Mouse (Mus musculus): ENCODE results near the gene Rhoh. TPM values are rescaled to one million over a fixed set of nuclear protein-coding genes. Genes with fewer than 3 reads are reported as not detected.

Gene Rhoh
- polyA plus RNA-seq, 1 experiment from 2014 or later: 16.8 TPM

DNA sequence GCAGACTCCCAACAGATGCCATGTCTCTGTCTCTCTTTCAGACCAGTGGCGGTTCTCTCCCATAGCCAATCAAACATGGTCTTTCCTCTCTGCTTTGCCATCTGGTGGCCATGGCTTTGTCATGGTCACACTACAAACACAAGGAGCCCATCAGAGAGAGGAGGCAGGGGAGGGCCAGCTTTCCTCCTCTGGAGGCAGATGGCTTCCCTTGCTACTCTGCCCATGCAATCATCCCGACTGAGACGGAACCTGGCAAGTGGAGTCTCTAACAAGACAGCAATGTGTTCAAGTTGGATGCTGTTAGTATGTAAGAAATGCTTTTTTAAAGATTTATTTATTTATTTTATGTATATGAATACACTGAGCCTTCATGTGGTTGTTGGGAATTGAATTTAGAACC is 58.9 kb downstream of the Rhoh start:
- Histone ChIP-seq H3K4me1 (ENCODE audit: control insufficient read depth, insufficient read depth, low read length) (no peaks in the 10 kb centered on the region), H3K9me3 (replicated peaks; ENCODE audit: control insufficient read depth, low read length) (no peaks in the 10 kb centered on the region), H3K4me2 (ENCODE audit: low read depth, low read length) (no peak overlapping the region), H3K9ac (ENCODE audit: low read length) (no peak overlapping the region), H3K4me3 (ENCODE audit: low read length) (no peak overlapping the region), H3K27ac (ENCODE audit: low read length) (no peak overlapping the region), H3K27me3 (ENCODE audit: control insufficient read depth, insufficient read depth, low read length) (no peaks in the 10 kb centered on the region), H3K36me3 (ENCODE audit: control insufficient read depth, insufficient read depth) (no peaks in the 10 kb centered on the region)
- no peak for ATAC-seq (replicated peaks; ENCODE audit: extremely low read depth, insufficient read depth, low FRiP score)
- WGBS: 96% methylated on average over 3 of the region's 3 CpGs

DNA sequence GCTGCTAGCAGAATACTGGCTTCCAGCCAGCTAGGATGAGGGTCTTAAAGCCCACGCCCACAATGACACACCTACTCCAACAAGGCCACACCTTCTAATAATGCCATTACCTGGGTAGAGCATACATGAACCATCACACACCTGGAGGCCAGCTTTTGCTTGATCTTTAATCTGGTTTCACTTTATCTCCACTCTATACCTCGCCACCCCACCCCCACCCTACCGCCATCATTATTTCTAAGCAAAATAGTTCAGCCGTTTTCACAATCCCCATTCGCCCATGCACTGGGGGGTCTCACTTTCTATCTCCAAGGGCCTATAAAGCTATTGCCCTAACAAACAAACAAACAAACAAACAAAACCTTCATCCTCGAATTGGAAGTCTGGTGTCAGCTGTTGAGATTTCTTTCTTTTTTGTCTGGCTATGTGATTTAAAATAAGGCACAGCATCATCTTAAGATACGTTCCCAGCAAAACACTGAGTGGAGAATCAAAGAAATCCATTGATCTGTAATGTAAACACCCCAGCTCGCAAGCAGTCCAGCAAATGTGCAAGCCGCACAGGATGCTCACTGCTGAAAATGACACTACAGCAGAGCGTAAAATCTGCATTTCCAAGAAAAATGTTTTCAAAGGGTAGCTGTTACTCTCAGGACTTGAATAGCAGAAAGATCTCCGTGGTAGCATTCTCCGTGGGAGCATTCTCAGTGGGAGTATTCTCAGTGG is 59.9 kb downstream of the Rhoh start:
- WGBS: 81% methylated on average over 12 of the region's 12 CpGs
- Histone ChIP-seq H3K36me3 (ENCODE audit: control insufficient read depth, insufficient read depth) (no peaks in the 10 kb centered on the region), H3K9ac (ENCODE audit: low read length) (no peak overlapping the region), H3K4me2 (ENCODE audit: low read depth, low read length) (no peak overlapping the region), H3K9me3 (replicated peaks; ENCODE audit: control insufficient read depth, low read length) (no peaks in the 10 kb centered on the region), H3K4me3 (ENCODE audit: low read length) (no peak overlapping the region), H3K27ac (ENCODE audit: low read length) (no peak overlapping the region), H3K27me3 (ENCODE audit: control insufficient read depth, insufficient read depth, low read length) (no peaks in the 10 kb centered on the region), H3K4me1 (ENCODE audit: control insufficient read depth, insufficient read depth, low read length) (no peaks in the 10 kb centered on the region)
- no peak for ATAC-seq (replicated peaks; ENCODE audit: extremely low read depth, insufficient read depth, low FRiP score)

DNA sequence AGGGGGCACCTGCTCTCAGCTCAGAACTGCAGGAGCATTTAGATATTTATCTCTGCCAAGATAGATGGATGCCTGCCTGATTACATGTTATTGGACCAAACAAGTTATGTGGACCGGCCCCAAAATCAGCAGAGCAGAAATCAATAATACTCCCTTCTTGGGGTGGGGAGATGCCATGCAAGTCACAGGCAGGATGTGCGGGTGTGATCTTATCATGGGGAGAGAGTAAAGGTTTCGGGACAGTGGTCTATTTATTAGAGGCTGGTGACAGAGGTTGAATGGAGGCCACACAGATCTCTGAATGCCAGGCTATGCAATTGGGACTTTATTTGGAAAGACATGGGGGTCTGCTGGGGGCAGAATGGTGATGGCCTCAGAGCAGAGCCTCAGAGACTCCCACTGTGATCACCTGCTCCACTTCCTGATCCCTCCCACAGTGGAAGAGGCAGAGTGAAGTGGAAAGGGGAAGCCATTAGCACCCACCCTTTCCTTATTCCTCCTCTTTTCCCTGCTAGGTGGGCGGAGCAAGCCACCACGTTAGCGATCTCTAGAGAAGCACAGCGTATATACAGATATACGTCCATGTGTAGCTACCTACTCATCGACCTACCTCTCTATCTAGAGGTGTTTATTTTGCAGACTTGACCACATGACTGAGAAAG is 60.6 kb downstream of the Rhoh start:
- H3K36me3 ChIP-seq (ENCODE audit: control insufficient read depth, insufficient read depth): no peaks in the 10 kb centered on the region
- no peaks in the 10 kb centered on the region for H3K4me1 ChIP-seq (ENCODE audit: control insufficient read depth, insufficient read depth, low read length)
- H3K9me3 ChIP-seq (replicated peaks; ENCODE audit: control insufficient read depth, low read length): no peaks in the 10 kb centered on the region
- no peak overlapping the region for H3K4me2 ChIP-seq (ENCODE audit: low read depth, low read length)
- H3K27ac ChIP-seq (ENCODE audit: low read length): no peak overlapping the region
- no peaks in the 10 kb centered on the region for H3K27me3 ChIP-seq (ENCODE audit: control insufficient read depth, insufficient read depth, low read length)
- ATAC-seq (replicated peaks; ENCODE audit: extremely low read depth, insufficient read depth, low FRiP score): no peak
- no peak overlapping the region for H3K9ac ChIP-seq (ENCODE audit: low read length)
- no peak overlapping the region for H3K4me3 ChIP-seq (ENCODE audit: low read length)
- 70% methylated on average over 9 of the region's 9 CpGs for WGBS

DNA sequence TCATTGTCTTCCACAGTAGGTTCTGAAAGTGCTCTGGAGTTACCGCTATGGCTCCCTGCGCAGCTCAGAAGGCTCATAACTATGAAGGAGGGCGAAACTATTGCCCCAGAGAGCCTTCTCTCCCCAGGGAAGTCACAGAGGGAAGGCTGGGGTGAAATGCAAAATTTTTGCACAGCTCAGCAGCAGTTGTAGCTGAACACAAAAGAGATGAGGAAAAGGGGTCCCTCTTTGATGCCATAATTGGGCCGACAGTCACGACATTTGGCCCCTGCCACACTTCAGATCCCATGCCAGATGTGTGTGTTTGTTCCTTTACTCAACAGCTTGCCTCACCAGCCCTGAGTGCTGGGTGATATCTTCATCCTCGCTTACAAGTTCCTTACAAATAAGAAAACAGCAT is 65.7 kb downstream of the Rhoh start:
- no peaks in the 10 kb centered on the region for H3K4me1 ChIP-seq (ENCODE audit: control insufficient read depth, insufficient read depth, low read length)
- WGBS: 85% methylated on average over 6 of the region's 6 CpGs
- no peak for ATAC-seq (replicated peaks; ENCODE audit: extremely low read depth, insufficient read depth, low FRiP score)
- no peak overlapping the region for H3K9ac ChIP-seq (ENCODE audit: low read length)
- no peak overlapping the region for H3K4me3 ChIP-seq (ENCODE audit: low read length)
- 0 out of 2 replicates have a peak overlapping the region, but pooled peaks have one; percentile 16 for H3K27ac ChIP-seq (ENCODE audit: low read length)
- H3K27me3 ChIP-seq (ENCODE audit: control insufficient read depth, insufficient read depth, low read length): no peaks in the 10 kb centered on the region
- H3K36me3 ChIP-seq (ENCODE audit: control insufficient read depth, insufficient read depth): no peaks in the 10 kb centered on the region
- H3K4me2 ChIP-seq (ENCODE audit: low read depth, low read length): no peak overlapping the region
- H3K9me3 ChIP-seq (replicated peaks; ENCODE audit: control insufficient read depth, low read length): no peaks in the 10 kb centered on the region

DNA sequence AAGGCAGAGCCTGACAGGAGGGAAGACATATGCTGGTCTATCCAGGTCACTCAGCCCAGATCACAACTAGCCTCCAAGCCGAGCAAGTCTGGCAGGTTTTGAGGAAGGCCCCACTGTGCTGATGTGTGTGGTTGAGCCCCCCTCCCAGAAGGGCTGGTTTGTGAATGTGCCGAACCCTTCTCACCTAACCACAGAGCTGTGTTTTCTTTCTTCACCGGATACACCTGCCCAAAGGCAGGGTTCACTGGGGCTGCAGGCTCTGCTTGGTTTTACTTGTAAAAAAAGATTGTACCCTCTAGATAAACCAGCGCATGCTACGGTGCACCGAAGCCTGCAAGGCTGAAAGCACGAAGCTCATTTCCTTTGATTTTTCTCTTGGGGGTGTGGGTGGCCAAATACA is 68.1 kb downstream of the Rhoh start:
- peak; percentile 71 for ATAC-seq (replicated peaks; ENCODE audit: extremely low read depth, insufficient read depth, low FRiP score)
- H3K4me2 ChIP-seq (ENCODE audit: low read depth, low read length): no peak overlapping the region
- H3K36me3 ChIP-seq (ENCODE audit: control insufficient read depth, insufficient read depth): no peaks in the 10 kb centered on the region
- no peak overlapping the region for H3K4me3 ChIP-seq (ENCODE audit: low read length)
- no peaks in the 10 kb centered on the region for H3K27me3 ChIP-seq (ENCODE audit: control insufficient read depth, insufficient read depth, low read length)
- H3K9ac ChIP-seq (ENCODE audit: low read length): no peak overlapping the region
- 68% methylated on average over 7 of the region's 7 CpGs for WGBS
- H3K9me3 ChIP-seq (replicated peaks; ENCODE audit: control insufficient read depth, low read length): no peaks in the 10 kb centered on the region
- H3K4me1 ChIP-seq (ENCODE audit: control insufficient read depth, insufficient read depth, low read length): no peaks in the 10 kb centered on the region
- H3K27ac ChIP-seq (ENCODE audit: low read length): no peak overlapping the region

DNA sequence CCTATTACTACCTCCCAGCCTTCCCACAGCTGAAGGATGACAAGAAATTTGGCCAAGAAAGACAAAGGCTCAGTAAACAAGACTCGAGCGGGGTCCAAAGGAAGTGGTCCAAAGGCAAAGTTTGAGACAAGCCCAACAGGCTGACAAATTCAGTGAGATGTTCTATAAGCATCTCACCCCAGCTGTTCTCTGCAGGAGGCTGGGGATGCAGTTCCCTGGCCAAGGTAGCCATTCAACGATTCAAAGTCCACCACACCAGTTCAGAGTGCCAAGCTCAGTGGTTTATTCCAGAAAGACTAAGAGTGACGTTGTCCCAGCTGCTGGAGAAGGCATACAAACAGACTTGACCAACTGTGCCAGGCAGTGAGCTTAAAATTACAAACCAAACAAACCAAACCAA is 69.2 kb downstream of the Rhoh start:
- WGBS: 70% methylated on average over 4 of the region's 4 CpGs
- Histone ChIP-seq H3K27ac (ENCODE audit: low read length) (0 out of 2 replicates have a peak overlapping the region, but pooled peaks have one; percentile 11), H3K4me3 (ENCODE audit: low read length) (no peak overlapping the region), H3K4me2 (ENCODE audit: low read depth, low read length) (no peak overlapping the region), H3K4me1 (ENCODE audit: control insufficient read depth, insufficient read depth, low read length) (no peaks in the 10 kb centered on the region), H3K36me3 (ENCODE audit: control insufficient read depth, insufficient read depth) (no peaks in the 10 kb centered on the region), H3K9me3 (replicated peaks; ENCODE audit: control insufficient read depth, low read length) (no peaks in the 10 kb centered on the region), H3K27me3 (ENCODE audit: control insufficient read depth, insufficient read depth, low read length) (no peaks in the 10 kb centered on the region), H3K9ac (ENCODE audit: low read length) (no peak overlapping the region)
- no peak for ATAC-seq (replicated peaks; ENCODE audit: extremely low read depth, insufficient read depth, low FRiP score)

DNA sequence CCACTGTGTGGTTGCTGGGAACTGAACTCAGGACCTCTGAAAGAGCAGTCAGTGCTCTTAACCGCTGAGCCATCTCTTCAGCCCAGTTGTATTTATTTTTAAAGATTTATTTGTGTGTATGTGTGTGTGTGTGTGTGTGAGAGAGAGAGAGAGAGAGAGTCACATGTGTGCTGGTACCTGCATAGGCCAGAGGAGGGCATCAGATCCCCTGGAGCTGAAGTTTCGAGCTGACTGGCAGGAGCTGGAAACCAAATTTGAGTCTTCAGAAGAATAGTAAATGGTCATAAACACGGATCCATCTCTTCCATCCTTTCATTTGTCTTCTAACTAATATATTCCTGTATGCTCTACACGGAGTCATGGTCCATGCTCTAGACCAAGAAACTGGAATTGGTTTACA is 72.2 kb downstream of the Rhoh start:
- no peak overlapping the region for H3K4me3 ChIP-seq (ENCODE audit: low read length)

DNA sequence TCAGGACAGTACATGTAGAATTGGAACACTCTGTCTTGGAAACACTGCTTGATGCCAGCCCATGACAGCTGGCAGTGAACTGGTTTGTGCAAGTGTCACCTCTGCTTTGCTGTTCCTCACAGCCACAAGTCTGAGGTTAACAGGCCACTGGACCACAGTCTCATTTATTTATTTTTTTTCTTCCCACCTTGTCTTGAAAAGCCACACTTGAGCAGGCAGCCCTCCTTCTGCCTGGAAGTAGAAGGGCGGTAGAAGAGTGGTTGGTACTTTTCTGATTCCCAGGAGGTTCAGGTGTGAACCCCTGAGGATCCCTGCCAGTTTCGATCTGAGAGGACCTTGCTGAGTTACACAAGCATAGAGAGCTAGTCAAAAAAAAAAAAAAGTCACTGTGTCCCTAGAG is 72.8 kb downstream of the Rhoh start:
- H3K4me2 ChIP-seq (ENCODE audit: low read depth, low read length): no peak overlapping the region
- H3K4me3 ChIP-seq (ENCODE audit: low read length): no peak overlapping the region
- no peak for ATAC-seq (replicated peaks; ENCODE audit: extremely low read depth, insufficient read depth, low FRiP score)
- no peaks in the 10 kb centered on the region for H3K36me3 ChIP-seq (ENCODE audit: control insufficient read depth, insufficient read depth)
- 79% methylated on average over 2 of the region's 2 CpGs for WGBS
- no peak overlapping the region for H3K9ac ChIP-seq (ENCODE audit: low read length)
- no peaks in the 10 kb centered on the region for H3K27me3 ChIP-seq (ENCODE audit: control insufficient read depth, insufficient read depth, low read length)
- H3K9me3 ChIP-seq (replicated peaks; ENCODE audit: control insufficient read depth, low read length): no peaks in the 10 kb centered on the region
- H3K4me1 ChIP-seq (ENCODE audit: control insufficient read depth, insufficient read depth, low read length): peaks cover 8% of the 10 kb centered on the region; the same call in 1 of the 2 replicates
- H3K27ac ChIP-seq (ENCODE audit: low read length): no peak overlapping the region

More for the DNA sequence above, 72.2 kb downstream of the Rhoh start:
- ATAC-seq (replicated peaks; ENCODE audit: extremely low read depth, insufficient read depth, low FRiP score): no peak
- WGBS: 83% methylated on average over 4 of the region's 4 CpGs
- Histone ChIP-seq H3K27ac (ENCODE audit: low read length) (no peak overlapping the region), H3K9me3 (replicated peaks; ENCODE audit: control insufficient read depth, low read length) (no peaks in the 10 kb centered on the region), H3K36me3 (ENCODE audit: control insufficient read depth, insufficient read depth) (no peaks in the 10 kb centered on the region), H3K9ac (ENCODE audit: low read length) (no peak overlapping the region), H3K4me2 (ENCODE audit: low read depth, low read length) (no peak overlapping the region), H3K4me1 (ENCODE audit: control insufficient read depth, insufficient read depth, low read length) (peaks cover 8% of the 10 kb centered on the region; the same call in 1 of the 2 replicates), H3K27me3 (ENCODE audit: control insufficient read depth, insufficient read depth, low read length) (no peaks in the 10 kb centered on the region)

DNA sequence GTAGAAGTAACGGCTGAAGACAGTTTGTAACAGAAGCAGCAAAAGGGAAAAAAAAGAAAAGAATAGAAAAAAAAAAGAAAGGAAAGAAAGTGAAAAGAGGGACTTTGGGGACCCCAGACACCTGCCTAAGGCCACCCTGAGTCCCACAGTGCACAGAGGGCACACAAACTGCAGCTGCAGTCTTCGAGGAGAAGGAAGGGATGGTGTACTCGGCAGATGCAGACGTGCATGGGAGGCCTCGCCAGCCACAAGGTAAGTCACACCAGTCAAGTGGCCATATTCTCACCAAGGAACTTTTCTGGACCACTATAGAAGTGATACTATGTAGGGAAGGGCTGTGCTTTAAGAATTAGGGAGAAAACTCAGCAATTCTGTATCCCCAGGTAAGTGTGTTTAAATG is 73.8 kb downstream of the Rhoh start, which contains the start of gene Chrna9:
TSS of gene Chrna9 (plus strand) at position 139 of the 400 bp plus-strand sequence.
- Histone ChIP-seq H3K4me1 (ENCODE audit: control insufficient read depth, insufficient read depth, low read length) (peaks cover 8% of the 10 kb centered on the region; the same call in 1 of the 2 replicates), H3K9me3 (replicated peaks; ENCODE audit: control insufficient read depth, low read length) (no peaks in the 10 kb centered on the region), H3K27me3 (ENCODE audit: control insufficient read depth, insufficient read depth, low read length) (no peaks in the 10 kb centered on the region), H3K27ac (ENCODE audit: low read length) (no peak within 1 kb of the TSS), H3K36me3 (ENCODE audit: control insufficient read depth, insufficient read depth) (no peaks in the 10 kb centered on the region), H3K4me2 (ENCODE audit: low read depth, low read length) (0 out of 2 replicates have a peak within 1 kb of the TSS, but pooled peaks have one; percentile 9), H3K9ac (ENCODE audit: low read length) (peak within 1 kb of the TSS; percentile 35; the same call in 1 of the 2 replicates), H3K4me3 (ENCODE audit: low read length) (peak within 1 kb of the TSS; percentile 21)
- 73% methylated on average over 5 of the region's 5 CpGs for WGBS
- ATAC-seq (replicated peaks; ENCODE audit: extremely low read depth, insufficient read depth, low FRiP score): no peak
